Mouse (Mus musculus) c-Kit-positive CD71-positive TER-119-negative erythroid progenitor cells, embryonic 14.5 days (primary cell): ENCODE measurements at regions not wholly inside any gene's neighbourhood (a gene's known extent, or its start where the extent isn't known, plus 50 kb on each side); places are given as distances from the start of the nearest gene placed in this dataset.

Experiments used
- DNase-seq: peaks from one replicate; pipeline ENCODE4 v3.0.0-alpha.2; 2013; ENCODE audit warnings: low read depth

DNA sequence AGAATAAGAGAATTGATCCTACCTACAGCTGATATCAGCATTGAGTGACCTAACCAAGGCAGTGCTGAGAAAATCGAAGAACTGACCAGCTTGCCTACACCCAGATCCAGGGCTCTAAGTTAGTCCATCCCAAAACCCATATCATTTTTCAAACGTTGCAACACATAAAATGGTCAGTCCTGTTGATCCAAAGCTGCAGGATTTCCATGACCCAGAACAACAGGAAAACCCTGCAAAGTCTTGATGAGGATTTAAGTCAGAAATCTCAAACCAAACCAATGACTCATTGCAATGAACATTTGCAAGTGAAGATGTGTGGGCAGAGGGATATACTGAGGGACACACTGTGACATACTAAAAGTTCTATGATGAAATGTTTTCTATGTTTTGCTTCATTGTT is 53.5 kb upstream of the Trabd2b start:
- DNase-seq: no peak
